Mouse (Mus musculus): ENCODE results near the gene Gm17268.

GRCm38 (mm10) chr11:82032678-82033344 is 5.6 kb downstream of the Gm17268 start:
- TF ChIP-seq CTCF (IDR thresholded peaks at IDR 0.05; ENCODE audit: borderline replicate concordance, control insufficient read depth, extremely low read depth, insufficient read depth, low read length, poor library complexity) = no peak
- TF ChIP-seq POLR2A (IDR thresholded peaks at IDR 0.05; ENCODE audit: control insufficient read depth, extremely low read depth, insufficient read depth, low read length, poor library complexity) = no peak

Data from thymus, adult 2 months (tissue).